8 mouse cellular contexts compared by ENCODE assay signal in genomic region chr12:91786355-91786754, GRCm38 (mm10). TPM values are rescaled to one million over a fixed set of nuclear protein-coding genes. Genes with fewer than 3 reads are reported as not detected.
DNase-seq lines count a peak whose midpoint lies in the region; TF ChIP-seq lines count a peak whose summit lies in the region.

No protein-coding gene starts in this region.

- H3ac ChIP-seq in C2C12 (ENCODE audit: control insufficient read depth, insufficient read length, low read depth): no peak overlapping the region

- DNase-seq in adrenal gland, adult 2 months: peak; percentile 32
- no peak for DNase-seq in adrenal gland, adult 8-10 months
- peak; percentile 86 for DNase-seq in heart, adult 8-10 months (ENCODE audit: low spot score)
- peak; percentile 67 for DNase-seq in lung, postnatal 10 days
- DNase-seq in right cerebral cortex, adult 2 months (ENCODE audit: low spot score in 2 of 2): no peak
- DNase-seq in layer of hippocampus, adult 18-20 months (ENCODE audit: low spot score in 2 of 2): no peak
- no peak for DNase-seq in spleen, adult 12 weeks (ENCODE audit: low spot score)

- H3K36me3 ChIP-seq in C2C12 (ENCODE audit: control insufficient read depth, insufficient read depth): no peaks in the 10 kb centered on the region

- no peak overlapping the region for H3K4me3 ChIP-seq in C2C12 (ENCODE audit: insufficient read depth, poor library complexity, severe bottlenecking)

- no peaks in the 10 kb centered on the region for H3K79me2 ChIP-seq in C2C12 (ENCODE audit: control insufficient read depth, insufficient read depth)

- no peaks in the 10 kb centered on the region for H3K27me3 ChIP-seq in C2C12 (ENCODE audit: control insufficient read depth, insufficient read depth, insufficient read length)

- TF ChIP-seq CTCF in C2C12 (IDR thresholded peaks at IDR 0.05; ENCODE audit: control insufficient read depth, insufficient read depth, insufficient read length): no peak

- H3K79me3 ChIP-seq in C2C12 (ENCODE audit: low read depth): no peaks in the 10 kb centered on the region

TF ChIP-seq in C2C12, 6 proteins besides CTCF, POLR2A, EP300 and RAD21:
- TF ChIP-seq MYOG (IDR thresholded peaks at IDR 0.05; ENCODE audit: control insufficient read depth, extremely low read depth, insufficient read length) (peak; percentile 63), MYOD1 (IDR thresholded peaks at IDR 0.05; ENCODE audit: control insufficient read depth, insufficient read length, low read depth) (peak; percentile 96), USF1 (IDR thresholded peaks at IDR 0.05; ENCODE audit: low read depth) (no peak)
TF ChIP-seq in C2C12: peak in this region for 2.

RNA-seq across cellular contexts. Expression of gene Ston2, which starts 1.8 kb away (rescaled TPM):
- total RNA-seq in adrenal gland, adult 2 months (2021): 1 to 10 TPM; 4.6 to 9.7 TPM
- 2.0 and 4.4 TPM in 2 replicates for polyA plus RNA-seq in adrenal gland, adult 2 months (2012; rRNA removed)
- 10 to 100 TPM in 1 of 4 experiments, 1 to 10 TPM in 3; 4.6 to 10.7 (median 7.1) TPM for total RNA-seq in adrenal gland, adult 8-10 months (2022)
- 11.6 TPM for polyA plus RNA-seq in C2C12 (2012; fragmentation: generic; extraction: Trizol)
- total RNA-seq in heart, adult 8-10 months (2022): 10 to 100 TPM in 2 of 4 experiments, 1 to 10 TPM in 2; 5.7 to 12.5 (median 10.1) TPM
- total RNA-seq in layer of hippocampus, adult 18-20 months (2021): 10 to 100 TPM; 31.4 to 35.4 TPM

Comparison
In these comparisons a context has a peak if more than half of its experiments do, and no peak if none do; other contexts are left out.
1. DNase-seq: peak in adrenal gland, adult 2 months (single experiment), heart, adult 8-10 months (single experiment) and lung, postnatal 10 days (single experiment); none in adrenal gland, adult 8-10 months (single experiment), right cerebral cortex, adult 2 months (0 of 2), layer of hippocampus, adult 18-20 months (0 of 2) and spleen, adult 12 weeks (single experiment).